Mouse (Mus musculus) myocyte (in vitro differentiated cells): ENCODE data around the gene Ccdc81. TPM values are rescaled to one million over a fixed set of nuclear protein-coding genes. Genes with fewer than 3 reads are reported as not detected.

Experiments
- H3K27me3 ChIP-seq: one replicate; pipeline ENCODE4 v1.6.1; 2011; ENCODE audit not compliant: control insufficient read depth, insufficient read depth, insufficient read length
- H3K36me3 ChIP-seq: one replicate; pipeline ENCODE4 v1.6.1; 2011; ENCODE audit not compliant: control insufficient read depth, insufficient read depth
- H3K4me2 ChIP-seq: one replicate; pipeline ENCODE4 v1.6.1; 2011; ENCODE audit warnings: low read depth, control low read depth
- H3K4me3 ChIP-seq: one replicate; pipeline ENCODE4 v1.5.1; 2011; ENCODE audit warnings: mild to moderate bottlenecking, control low read depth, moderate library complexity
- H3K79me2 ChIP-seq: one replicate; pipeline ENCODE4 v1.6.1; 2011; ENCODE audit not compliant: control insufficient read depth, insufficient read depth
- H3ac ChIP-seq: one replicate; pipeline ENCODE4 v1.6.1; 2011; ENCODE audit not compliant: control insufficient read depth, insufficient read length
- CEBPB ChIP-seq: IDR thresholded peaks from 2 replicates; pipeline ENCODE4 v1.6.1; 2011; ENCODE audit warnings: mild to moderate bottlenecking, moderate library complexity; ENCODE audit not compliant: poor library complexity, insufficient read depth, severe bottlenecking
- E2F4 ChIP-seq: IDR thresholded peaks from one replicate; pipeline ENCODE4 v1.6.1; 2011; ENCODE audit warnings: mild to moderate bottlenecking, control low read depth, moderate library complexity; ENCODE audit not compliant: insufficient read depth
- MAX ChIP-seq: IDR thresholded peaks from one replicate; pipeline ENCODE4 v1.6.1; 2011; ENCODE audit warnings: low read depth, mild to moderate bottlenecking, control low read depth
- MYOD1 ChIP-seq, 3 experiments: IDR thresholded peaks; one replicate each; pipeline ENCODE4 v1.6.1; 2011; ENCODE audit warnings: control low read depth in 2 of 3, low read depth in 2 of 3, mild to moderate bottlenecking in 2 of 3, moderate library complexity in 1 of 3; ENCODE audit not compliant: insufficient read length in 2 of 3, control insufficient read depth in 1 of 3
- MYOG ChIP-seq, 3 experiments: IDR thresholded peaks; one replicate each; pipeline ENCODE4 v1.6.1; 2011; ENCODE audit warnings: control low read depth in 2 of 3, low read depth in 2 of 3, mild to moderate bottlenecking in 2 of 3; ENCODE audit not compliant: insufficient read length in 2 of 3, control insufficient read depth in 1 of 3, insufficient read depth in 1 of 3
- POLR2A ChIP-seq: IDR thresholded peaks from one replicate; pipeline ENCODE4 v1.6.1; 2011; ENCODE audit warnings: low read depth, mild to moderate bottlenecking, control low read depth, moderate library complexity; ENCODE audit not compliant: insufficient read length
- POLR2AphosphoS2 ChIP-seq: IDR thresholded peaks from one replicate; pipeline ENCODE4 v1.6.1; 2011; ENCODE audit warnings: low read depth, control low read depth; ENCODE audit not compliant: insufficient read length
- REST ChIP-seq: IDR thresholded peaks from one replicate; pipeline ENCODE4 v1.6.1; 2011; ENCODE audit warnings: mild to moderate bottlenecking, control low read depth, moderate library complexity; ENCODE audit not compliant: insufficient read depth, insufficient read length
- SRF ChIP-seq: IDR thresholded peaks from one replicate; pipeline ENCODE4 v1.6.1; 2011; ENCODE audit warnings: low read depth; ENCODE audit not compliant: control insufficient read depth, insufficient read length
- TCF12 ChIP-seq: IDR thresholded peaks from one replicate; pipeline ENCODE4 v1.6.1; 2011; ENCODE audit warnings: mild to moderate bottlenecking, control low read depth; ENCODE audit not compliant: poor library complexity, insufficient read depth, severe bottlenecking
- TCF3 ChIP-seq: IDR thresholded peaks from one replicate; pipeline ENCODE4 v1.6.1; 2011; ENCODE audit warnings: low read depth, control low read depth; ENCODE audit not compliant: insufficient read length
- USF1 ChIP-seq: IDR thresholded peaks from one replicate; pipeline ENCODE4 v1.6.1; 2011; ENCODE audit warnings: low read depth, mild to moderate bottlenecking, control low read depth, moderate library complexity
- polyA plus RNA-seq: library from polyadenylated mRNA; unstranded; fragments of >200 nt; fragmentation: generic; extraction: Trizol; gene quantifications from one replicate; pipeline ENCODE4 v1.2.1, GENCODE M21; 2012; ENCODE audit warnings: missing spikeins

Ccdc81 gene
- polyA plus RNA-seq, 1 experiment, result not detected

- no peaks in the 10 kb centered on the region for H3K79me2 ChIP-seq
- no peaks in the 10 kb centered on the region for H3K27me3 ChIP-seq
- no peak overlapping the region for H3ac ChIP-seq
- TF ChIP-seq SRF, result no peak
- no peak for TF ChIP-seq MYOD1 (IDR thresholded peaks at IDR 0.05; ENCODE audit: control insufficient read depth in 1 of 3, insufficient read length in 2 of 3, low read depth in 2 of 3)
- no peak for TF ChIP-seq MYOG (IDR thresholded peaks at IDR 0.05; ENCODE audit: control insufficient read depth in 1 of 3, insufficient read depth in 1 of 3, insufficient read length in 2 of 3, low read depth in 2 of 3)
- TF ChIP-seq POLR2A, result no peak
- no peak for TF ChIP-seq TCF3
- no peak for TF ChIP-seq REST
- no peak for TF ChIP-seq E2F4
- TF ChIP-seq MAX, result no peak
- no peak for TF ChIP-seq CEBPB
- no peak for TF ChIP-seq POLR2AphosphoS2
- no peak for TF ChIP-seq USF1
- no peak for TF ChIP-seq TCF12
- H3K4me2 ChIP-seq, result no peak overlapping the region
- no peaks in the 10 kb centered on the region for H3K36me3 ChIP-seq
- no peak overlapping the region for H3K4me3 ChIP-seq
These were observed 8.9 kb upstream of the Ccdc81 start for GRCm38 (mm10) chr7:89912356-89912755.

- Histone ChIP-seq H3K27me3 (no peaks in the 10 kb centered on the region), H3K4me3 (no peak overlapping the region), H3K4me2 (no peak overlapping the region), H3K36me3 (no peaks in the 10 kb centered on the region), H3K79me2 (no peaks in the 10 kb centered on the region), H3ac (no peak overlapping the region)
- TF ChIP-seq CEBPB (no peak), TCF3 (no peak), E2F4 (no peak), SRF (no peak), MYOD1 (IDR thresholded peaks at IDR 0.05; ENCODE audit: control insufficient read depth in 1 of 3, insufficient read length in 2 of 3, low read depth in 2 of 3) (no peak), POLR2AphosphoS2 (no peak), MYOG (IDR thresholded peaks at IDR 0.05; ENCODE audit: control insufficient read depth in 1 of 3, insufficient read depth in 1 of 3, insufficient read length in 2 of 3, low read depth in 2 of 3) (no peak), USF1 (no peak), TCF12 (no peak), POLR2A (no peak), MAX (no peak), REST (no peak)
These were observed 6.3 kb upstream of the Ccdc81 start for GRCm38 (mm10) chr7:89909711-89910110.

- Histone ChIP-seq H3K4me2 (no peak overlapping the region), H3K4me3 (no peak overlapping the region)
These were observed 5.6 kb upstream of the Ccdc81 start for GRCm38 (mm10) chr7:89908899-89909621.

GRCm38 (mm10) chr7:89908421-89908820 lies 5.0 kb upstream of the Ccdc81 start:
- TF ChIP-seq TCF12, result no peak
- no peak for TF ChIP-seq REST
- no peak for TF ChIP-seq MYOG (IDR thresholded peaks at IDR 0.05; ENCODE audit: control insufficient read depth in 1 of 3, insufficient read depth in 1 of 3, insufficient read length in 2 of 3, low read depth in 2 of 3)
- TF ChIP-seq POLR2A, result no peak
- no peak for TF ChIP-seq POLR2AphosphoS2
- TF ChIP-seq TCF3, result no peak
- no peak for TF ChIP-seq MAX
- TF ChIP-seq MYOD1 (IDR thresholded peaks at IDR 0.05; ENCODE audit: control insufficient read depth in 1 of 3, insufficient read length in 2 of 3, low read depth in 2 of 3), result no peak
- TF ChIP-seq E2F4, result no peak
- no peak for TF ChIP-seq CEBPB
- no peak for TF ChIP-seq USF1
- no peak for TF ChIP-seq SRF
- Histone ChIP-seq H3K4me2 (no peak overlapping the region), H3ac (no peak overlapping the region), H3K36me3 (no peaks in the 10 kb centered on the region), H3K79me2 (no peaks in the 10 kb centered on the region), H3K27me3 (no peaks in the 10 kb centered on the region), H3K4me3 (no peak overlapping the region)

More at GRCm38 (mm10) chr7:89908899-89909621, 5.6 kb upstream of the Ccdc81 start:
- TF ChIP-seq POLR2A (no peak), TCF3 (no peak), MAX (no peak), MYOG (IDR thresholded peaks at IDR 0.05; ENCODE audit: control insufficient read depth in 1 of 3, insufficient read depth in 1 of 3, insufficient read length in 2 of 3, low read depth in 2 of 3) (no peak)
- Histone ChIP-seq H3K36me3 (no peaks in the 10 kb centered on the region), H3K79me2 (no peaks in the 10 kb centered on the region), H3ac (no peak overlapping the region), H3K27me3 (no peaks in the 10 kb centered on the region)

GRCm38 (mm10) chr7:89907950-89908349 lies 4.5 kb upstream of the Ccdc81 start:
- H3K27me3 ChIP-seq, result no peaks in the 10 kb centered on the region
- H3ac ChIP-seq, result no peak overlapping the region
- no peak for TF ChIP-seq MYOD1 (IDR thresholded peaks at IDR 0.05; ENCODE audit: control insufficient read depth in 1 of 3, insufficient read length in 2 of 3, low read depth in 2 of 3)
- H3K4me2 ChIP-seq, result no peak overlapping the region
- no peak overlapping the region for H3K4me3 ChIP-seq
- H3K36me3 ChIP-seq, result no peaks in the 10 kb centered on the region
- no peaks in the 10 kb centered on the region for H3K79me2 ChIP-seq
